Mouse (Mus musculus) lung, embryonic 16.5 days (tissue): ENCODE measurements around the gene Ddi2. TPM values are rescaled to one million over a fixed set of nuclear protein-coding genes. Genes with fewer than 3 reads are reported as not detected.

ENCODE experiments used
- ATAC-seq: fragments of 200-750 bp; cut with Nextera tagmentation; 2 replicates; pipeline ENCODE4 v1.8.0; 2017; ENCODE audit warnings: low read depth, mild to moderate bottlenecking, moderate library complexity
- H3K27ac ChIP-seq: fragments of 300-500 bp; sonication (generic); 2 replicates; pipeline ENCODE4 v1.5.1; 2014; ENCODE audit warnings: mild to moderate bottlenecking, control low read depth, low read length
- H3K27me3 ChIP-seq: fragments of 300-500 bp; sonication (generic); 2 replicates; pipeline ENCODE4 v1.6.1; 2014; ENCODE audit warnings: low read depth, low read length, mixed read lengths; ENCODE audit not compliant: control insufficient read depth, insufficient read depth
- H3K36me3 ChIP-seq: fragments of 300-500 bp; sonication (generic); 2 replicates; pipeline ENCODE4 v1.6.1; 2014; ENCODE audit warnings: low read length; ENCODE audit not compliant: control insufficient read depth, insufficient read depth
- H3K4me1 ChIP-seq: fragments of 300-500 bp; sonication (generic); replicated peaks from 2 replicates; pipeline ENCODE4 v1.6.1; 2014; ENCODE audit warnings: low read length, mixed read lengths; ENCODE audit not compliant: control insufficient read depth, insufficient read depth
- H3K4me2 ChIP-seq: fragments of 300-500 bp; sonication (generic); 2 replicates; pipeline ENCODE4 v1.6.1; 2014; ENCODE audit warnings: low read depth, low read length, control low read depth
- H3K4me3 ChIP-seq: fragments of 300-500 bp; sonication (generic); 2 replicates; pipeline ENCODE4 v1.5.1; 2014; ENCODE audit warnings: mild to moderate bottlenecking, low read length, control low read depth
- H3K9ac ChIP-seq: fragments of 300-500 bp; sonication (generic); 2 replicates; pipeline ENCODE4 v1.6.1; 2014; ENCODE audit warnings: low read length, control low read depth
- H3K9me3 ChIP-seq: fragments of 300-500 bp; sonication (generic); 2 replicates; pipeline ENCODE4 v1.6.1; 2016; ENCODE audit warnings: low read length; ENCODE audit not compliant: control insufficient read depth
- WGBS: fragments of 180-500 bp; shearing (Covaris S2); extraction: QIAGEN DNeasy Blood & Tissue Kit; methylation state at CpG from one replicate; pipeline ENCODE4 v1.1.7; 2014; 5-methylcytosine and 5-hydroxymethylcytosine counted together
- polyA plus RNA-seq: library from polyadenylated mRNA; unstranded; fragments of >200 nt; fragmentation: Nextera tagmentation; extraction: Ambion mirVana; gene quantifications from 2 replicates; pipeline ENCODE4 v1.2.1, GENCODE M21; 2015

Ddi2 gene
- polyA plus RNA-seq, 1 experiment from 2014 or later, result 18.3 TPM

- Histone ChIP-seq H3K27me3 (no peaks in the 10 kb centered on the region), H3K27ac (no peak overlapping the region), H3K36me3 (no peaks in the 10 kb centered on the region), H3K9ac (no peak overlapping the region), H3K4me2 (no peak overlapping the region), H3K4me1 (peaks cover 5% of the 10 kb centered on the region; the same call in 1 of the 2 replicates), H3K9me3 (no peaks in the 10 kb centered on the region), H3K4me3 (no peak overlapping the region)
- 40% methylated on average over 4 of the region's 4 CpGs for WGBS
- peak; percentile 63 for ATAC-seq
These were observed 51.8 kb downstream of the Ddi2 start for GRCm38 (mm10) chr4:141671389-141671788.

DNA sequence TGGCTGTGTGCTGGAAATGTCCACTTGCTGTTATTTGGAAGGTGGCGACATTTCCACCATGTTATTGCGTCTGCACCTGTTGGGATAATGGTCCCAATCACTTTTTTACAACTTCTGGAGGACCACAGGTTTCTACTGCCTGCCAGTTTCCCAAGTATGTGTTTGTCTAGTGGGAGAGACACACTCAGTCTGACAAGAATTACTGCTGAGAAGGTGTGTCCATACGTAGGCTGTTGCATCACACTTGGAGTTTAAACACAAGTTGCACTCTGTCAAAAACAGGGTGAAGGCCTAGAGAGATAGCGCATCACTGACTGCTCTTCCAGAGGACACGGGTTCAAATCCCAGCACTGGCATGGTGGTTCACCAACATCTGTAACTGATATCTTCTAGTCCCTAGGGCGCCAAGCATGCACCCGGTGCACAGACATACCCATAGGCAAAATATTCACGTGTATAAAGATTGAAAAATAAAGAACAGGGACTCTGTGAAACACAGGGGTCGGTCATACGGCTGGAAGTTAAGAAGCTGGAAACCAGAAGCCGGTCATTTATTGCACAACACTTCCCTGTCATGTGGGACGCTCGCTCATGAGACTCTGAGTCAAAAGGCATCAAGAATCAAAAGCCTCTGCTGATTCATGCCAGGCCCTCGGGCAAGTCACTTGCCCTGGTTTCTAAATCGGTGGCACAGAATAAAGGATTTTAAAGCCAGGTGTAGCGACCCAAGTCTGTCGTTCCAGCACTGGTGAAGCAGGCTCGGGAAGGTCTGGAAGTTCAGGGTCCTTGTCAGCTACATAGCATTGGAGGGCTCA is 53.1 kb downstream of the Ddi2 start:
- 68% methylated on average over 18 of the region's 18 CpGs for WGBS
- no peak overlapping the region for H3K4me2 ChIP-seq

GRCm38 (mm10) chr4:141664799-141665198 is 58.4 kb downstream of the Ddi2 start, which contains the start of gene Plekhm2:
Plekhm2 (minus strand) TSS chr4:141664899.
- peak within 1 kb of the TSS; percentile 84 for H3K9ac ChIP-seq

More for the DNA sequence above, 53.1 kb downstream of the Ddi2 start:
- H3K9ac ChIP-seq, result no peak overlapping the region
- H3K27ac ChIP-seq, result no peak overlapping the region
- peak; percentile 17; the same call in 1 of the 2 replicates for ATAC-seq
- no peaks in the 10 kb centered on the region for H3K27me3 ChIP-seq
- no peak overlapping the region for H3K4me3 ChIP-seq
- peaks cover 5% of the 10 kb centered on the region; the same call in 1 of the 2 replicates for H3K4me1 ChIP-seq
- no peaks in the 10 kb centered on the region for H3K9me3 ChIP-seq
- H3K36me3 ChIP-seq, result no peaks in the 10 kb centered on the region

GRCm38 (mm10) chr4:141664011-141664745 is 59.0 kb downstream of the Ddi2 start:
- Histone ChIP-seq H3K27ac (peak overlapping the region; percentile 36), H3K9me3 (no peaks in the 10 kb centered on the region), H3K9ac (peak overlapping the region; percentile 84), H3K4me1 (peaks cover 15% of the 10 kb centered on the region), H3K36me3 (no peaks in the 10 kb centered on the region), H3K4me3 (peak overlapping the region; percentile 72), H3K4me2 (peak overlapping the region; percentile 93), H3K27me3 (no peaks in the 10 kb centered on the region)
- WGBS, result under 1% methylated on average over 48 of the region's 60 CpGs
- peak; percentile 88 for ATAC-seq

More at GRCm38 (mm10) chr4:141664799-141665198, 58.4 kb downstream of the Ddi2 start, which contains the start of gene Plekhm2:
- Histone ChIP-seq H3K4me2 (peak within 1 kb of the TSS; percentile 93), H3K4me3 (peak within 1 kb of the TSS; percentile 72), H3K27ac (peak within 1 kb of the TSS; percentile 36), H3K4me1 (peaks cover 15% of the 10 kb centered on the region), H3K27me3 (no peaks in the 10 kb centered on the region), H3K36me3 (no peaks in the 10 kb centered on the region), H3K9me3 (no peaks in the 10 kb centered on the region)
- ATAC-seq, result peak; percentile 24
- 62% methylated on average over 8 of the region's 8 CpGs for WGBS

DNA sequence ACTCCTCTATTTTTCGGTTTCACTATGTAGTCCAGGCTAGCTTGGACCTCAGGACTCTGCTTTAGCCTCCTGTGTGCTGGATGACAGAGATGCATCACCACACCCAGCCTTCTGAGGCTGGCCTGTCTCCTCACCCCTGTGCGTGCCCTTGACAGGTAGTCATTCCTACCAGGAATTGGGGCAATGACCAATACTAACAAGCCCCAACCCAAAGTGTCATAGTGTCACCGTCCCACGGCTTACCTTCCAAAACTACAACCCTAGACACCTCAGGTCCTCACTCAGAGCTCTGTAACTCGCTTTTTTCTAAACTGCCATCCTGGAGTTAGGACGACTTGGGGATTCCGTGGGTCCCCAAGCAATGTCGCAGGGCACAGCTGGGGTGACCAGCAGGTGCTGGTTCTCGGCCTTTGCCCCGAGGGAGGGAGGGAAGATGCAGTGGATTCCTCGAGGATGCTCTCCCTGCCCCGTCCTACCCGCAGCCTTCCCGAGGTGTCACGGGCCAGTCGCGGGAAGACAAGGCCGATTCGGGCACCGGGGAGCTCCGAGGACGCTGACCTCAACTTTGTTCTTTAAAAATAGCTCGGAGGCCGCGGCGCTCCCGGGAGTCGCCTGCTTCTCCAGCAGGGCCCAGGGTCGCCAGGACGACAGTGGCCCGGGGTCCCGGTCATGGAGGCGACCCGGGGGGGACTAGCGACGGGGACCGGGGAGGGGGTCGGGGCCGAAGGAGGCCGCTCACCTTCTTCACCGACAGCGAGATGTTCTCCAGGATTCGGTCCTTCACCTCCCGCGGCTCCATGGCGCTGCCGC is 59.9 kb downstream of the Ddi2 start:
- H3K9me3 ChIP-seq, result no peaks in the 10 kb centered on the region
- no peaks in the 10 kb centered on the region for H3K27me3 ChIP-seq
- peak overlapping the region; percentile 72 for H3K4me3 ChIP-seq
- no peaks in the 10 kb centered on the region for H3K36me3 ChIP-seq
- H3K9ac ChIP-seq, result peak overlapping the region; percentile 84
- peaks cover 15% of the 10 kb centered on the region for H3K4me1 ChIP-seq
- peak overlapping the region; percentile 93 for H3K4me2 ChIP-seq
- peak; percentile 27; the same call in 1 of the 2 replicates for ATAC-seq
- H3K27ac ChIP-seq, result peak overlapping the region; percentile 36
- 3% methylated on average over 47 of the region's 47 CpGs for WGBS

GRCm38 (mm10) chr4:141660884-141661283 is 62.3 kb downstream of the Ddi2 start:
- Histone ChIP-seq H3K27ac (no peak overlapping the region), H3K4me3 (no peak overlapping the region), H3K27me3 (no peaks in the 10 kb centered on the region), H3K9ac (no peak overlapping the region), H3K9me3 (no peaks in the 10 kb centered on the region), H3K36me3 (peaks cover 2% of the 10 kb centered on the region; the same call in 1 of the 2 replicates), H3K4me1 (peaks cover 20% of the 10 kb centered on the region), H3K4me2 (no peak overlapping the region)
- 91% methylated on average over 11 of the region's 11 CpGs for WGBS
- no peak for ATAC-seq

- H3K4me3 ChIP-seq, result no peak overlapping the region
- H3K36me3 ChIP-seq, result peaks cover 2% of the 10 kb centered on the region; the same call in 1 of the 2 replicates
- H3K4me1 ChIP-seq, result peaks cover 17% of the 10 kb centered on the region
- ATAC-seq, result no peak
- no peak overlapping the region for H3K27ac ChIP-seq
- H3K4me2 ChIP-seq, result no peak overlapping the region
- 61% methylated on average over 4 of the region's 4 CpGs for WGBS
- no peak overlapping the region for H3K9ac ChIP-seq
- no peaks in the 10 kb centered on the region for H3K27me3 ChIP-seq
- H3K9me3 ChIP-seq, result no peaks in the 10 kb centered on the region
These were observed 63.5 kb downstream of the Ddi2 start for GRCm38 (mm10) chr4:141659739-141660138.

DNA sequence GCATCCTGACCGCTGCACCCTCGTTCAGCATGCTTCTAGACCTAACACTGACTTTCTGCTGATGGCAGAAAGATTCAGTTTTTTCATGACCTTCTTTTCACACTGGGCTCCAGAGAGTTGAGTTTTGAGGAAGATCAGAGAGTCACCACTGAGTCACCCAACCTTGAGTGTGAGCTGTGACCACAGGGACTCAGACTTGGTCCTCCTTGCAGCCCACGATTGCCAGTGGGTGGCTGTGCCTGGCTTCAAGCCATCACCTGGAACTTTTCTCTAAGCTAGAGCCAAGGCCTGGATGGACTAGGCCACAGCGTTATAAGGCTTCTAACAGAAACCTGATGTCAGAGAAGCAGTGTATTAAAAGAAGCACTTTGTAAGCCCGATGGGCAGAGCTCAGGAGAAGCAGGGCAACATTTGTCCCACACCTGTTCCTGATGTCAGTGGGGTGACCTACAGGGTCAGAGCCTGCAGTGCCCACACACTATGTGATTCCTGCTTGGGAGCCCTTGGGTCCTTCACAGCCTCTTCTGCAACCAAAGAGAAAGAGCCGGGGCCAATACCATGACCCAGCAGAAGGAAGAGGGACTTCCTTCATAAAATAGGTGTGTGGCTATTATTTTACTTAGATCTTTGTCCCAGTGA is 64.3 kb downstream of the Ddi2 start:
- 90% methylated on average over 6 of the region's 6 CpGs for WGBS
- Histone ChIP-seq H3K27ac (no peak overlapping the region), H3K27me3 (no peaks in the 10 kb centered on the region), H3K9ac (no peak overlapping the region), H3K4me1 (peaks cover 14% of the 10 kb centered on the region), H3K9me3 (no peaks in the 10 kb centered on the region), H3K4me3 (no peak overlapping the region), H3K36me3 (peaks cover 2% of the 10 kb centered on the region; the same call in 1 of the 2 replicates), H3K4me2 (no peak overlapping the region)
- ATAC-seq, result no peak
